In the genomic region with DNA sequence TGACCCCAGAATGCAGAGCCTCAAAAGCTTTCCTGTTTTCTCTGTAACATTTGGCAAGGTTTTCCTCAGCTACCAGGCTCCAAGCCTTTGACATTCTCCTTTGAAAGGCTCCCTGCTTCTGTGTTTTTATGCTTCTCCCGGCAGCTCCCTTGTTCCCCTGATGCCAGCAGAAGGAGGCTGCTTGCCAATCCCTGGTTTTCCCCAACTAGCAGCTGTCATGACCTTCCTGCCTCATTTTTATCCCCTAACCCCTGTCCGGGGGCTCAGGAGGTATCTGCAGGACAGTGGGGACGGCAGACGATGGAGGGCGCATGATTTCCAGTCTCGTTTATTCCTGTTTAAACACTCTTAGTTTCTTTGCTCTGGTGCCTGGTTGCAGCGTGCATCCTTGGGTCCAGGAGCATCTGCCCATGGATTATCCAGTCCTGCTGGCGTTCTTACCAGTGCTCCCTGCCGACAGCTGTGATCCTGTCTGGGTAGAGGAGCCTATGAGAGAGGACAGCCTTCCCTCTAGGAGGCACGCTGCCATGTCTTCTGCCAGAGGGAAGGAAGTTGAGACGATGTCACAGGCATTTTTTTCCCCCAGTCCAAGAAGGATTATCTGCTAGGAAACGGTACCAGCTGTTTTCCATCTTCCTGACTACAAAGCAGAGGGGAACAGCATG, we compare ENCODE assay signal across 7 mouse cellular contexts.
DNase-seq lines count a peak whose midpoint lies in the region; ATAC-seq and TF ChIP-seq lines count a peak whose summit lies in the region.

No protein-coding gene starts in this region.

- TF ChIP-seq CTCF in cortical plate, adult 2 months (IDR thresholded peaks at IDR 0.05; ENCODE audit: extremely low read depth, insufficient read depth, low read length): no peak
- no peak for TF ChIP-seq CTCF in layer of hippocampus, adult 2 months (conservative IDR thresholded peaks at IDR 0.05)
- TF ChIP-seq CTCF in olfactory bulb, adult 2 months (IDR thresholded peaks at IDR 0.05; ENCODE audit: insufficient read depth, low read depth, low read length): no peak

- no peak for ATAC-seq in liver, embryonic 15.5 days (ENCODE audit: insufficient read depth)
- ATAC-seq in erythroblast, adult 5-6 weeks (replicated peaks; ENCODE audit: low FRiP score, poor library complexity, severe bottlenecking): no peak

- H3K27me3 ChIP-seq in liver, embryonic 15.5 days: no peaks in the 10 kb centered on the region

- no peak overlapping the region for H3K4me3 ChIP-seq in cortical plate, adult 2 months (ENCODE audit: insufficient read depth, low read length)
- H3K4me3 ChIP-seq in layer of hippocampus, adult 2 months: peak overlapping the region; percentile 39
- H3K4me3 ChIP-seq in liver, embryonic 15.5 days (replicated peaks): no peak overlapping the region
- H3K4me3 ChIP-seq in olfactory bulb, adult 2 months (ENCODE audit: insufficient read depth, low read depth, low read length): no peak overlapping the region

- no peaks in the 10 kb centered on the region for H3K36me3 ChIP-seq in liver, embryonic 15.5 days (replicated peaks)

- TF ChIP-seq POLR2A in cortical plate, adult 2 months (IDR thresholded peaks at IDR 0.05; ENCODE audit: extremely low read depth, insufficient read depth, low read length): 0 out of 2 replicates have a peak, but pooled peaks have one; percentile 22
- TF ChIP-seq POLR2A in olfactory bulb, adult 2 months (IDR thresholded peaks at IDR 0.05; ENCODE audit: insufficient read depth, low read depth, low read length): no peak

- H3K27ac ChIP-seq in cortical plate, adult 2 months (ENCODE audit: insufficient read depth, low read length): peak overlapping the region; percentile 84
- peak overlapping the region; percentile 92 for H3K27ac ChIP-seq in layer of hippocampus, adult 2 months
- H3K27ac ChIP-seq in liver, embryonic 15.5 days (replicated peaks): peak overlapping the region; percentile 55; the same call in 1 of the 2 replicates
- peak overlapping the region; percentile 78 for H3K27ac ChIP-seq in olfactory bulb, adult 2 months (ENCODE audit: insufficient read depth, low read depth, low read length)

- WGBS in liver, embryonic 15.5 days (ENCODE audit: insufficient replicate concordance): 15% methylated on average over 12 of the region's 12 CpGs
- 11% methylated on average over 12 of the region's 12 CpGs for WGBS in olfactory bulb, adult 2 months

- peaks cover 11% of the 10 kb centered on the region; the same call in 1 of the 2 replicates for H3K4me1 ChIP-seq in cortical plate, adult 2 months (ENCODE audit: control insufficient read depth, insufficient read depth, low read length)
- no peaks in the 10 kb centered on the region for H3K4me1 ChIP-seq in liver, embryonic 15.5 days (replicated peaks)
- peaks cover 9% of the 10 kb centered on the region for H3K4me1 ChIP-seq in olfactory bulb, adult 2 months (ENCODE audit: control insufficient read depth, insufficient read depth, low read length)

- peak; percentile 41 to 69 for DNase-seq in frontal cortex, adult 2 months (ENCODE audit: extremely low spot score in 1 of 2, low spot score in 1 of 2)
- DNase-seq in heart, postnatal 4 days: peak; percentile 72
- DNase-seq in layer of hippocampus, adult 2 months (ENCODE audit: low spot score in 2 of 2): peak; percentile 42 to 66

- no peak overlapping the region for H3K9ac ChIP-seq in liver, embryonic 15.5 days

- H3K9me3 ChIP-seq in liver, embryonic 15.5 days (replicated peaks): no peaks in the 10 kb centered on the region

- no peak overlapping the region; the same call in 1 of the 2 replicates for H3K4me2 ChIP-seq in liver, embryonic 15.5 days
